Mouse (Mus musculus) liver, embryonic 11.5 days (tissue): ENCODE measurements around the gene Cpa1. TPM values are rescaled to one million over a fixed set of nuclear protein-coding genes. Genes with fewer than 3 reads are reported as not detected.

Experiments used
- ATAC-seq: fragments of 200-750 bp; cut with Nextera tagmentation; replicated peaks from 2 replicates; pipeline ENCODE4 v1.8.0; 2017; ENCODE audit warnings: moderate number of reproducible peaks, mild to moderate bottlenecking, moderate TSS enrichment, moderate library complexity; ENCODE audit not compliant: low FRiP score
- DNase-seq: peaks from one replicate; pipeline ENCODE4 v3.0.0-alpha.2; 2017; ENCODE audit warnings: low spot score
- H3K27ac ChIP-seq: fragments of 300-500 bp; sonication (generic); 2 replicates; pipeline ENCODE4 v1.5.1; 2014; ENCODE audit warnings: mild to moderate bottlenecking, low read depth, low read length, control low read depth
- H3K27me3 ChIP-seq: fragments of 300-500 bp; sonication (generic); replicated peaks from 2 replicates; pipeline ENCODE4 v1.6.1; 2014; ENCODE audit warnings: low read length, mixed read lengths; ENCODE audit not compliant: control insufficient read depth, insufficient read depth
- H3K36me3 ChIP-seq: fragments of 300-500 bp; sonication (generic); 2 replicates; pipeline ENCODE4 v1.6.1; 2014; ENCODE audit warnings: mild to moderate bottlenecking, low read length, moderate library complexity, mixed read lengths; ENCODE audit not compliant: control insufficient read depth, insufficient read depth
- H3K4me1 ChIP-seq: fragments of 300-500 bp; sonication (generic); replicated peaks from 2 replicates; pipeline ENCODE4 v1.6.1; 2014; ENCODE audit warnings: low read length, mixed read lengths; ENCODE audit not compliant: control insufficient read depth, insufficient read depth
- H3K4me2 ChIP-seq: fragments of 300-500 bp; sonication (generic); 2 replicates; pipeline ENCODE4 v1.6.1; 2014; ENCODE audit warnings: mild to moderate bottlenecking, control low read depth, moderate library complexity
- H3K4me3 ChIP-seq: fragments of 300-500 bp; sonication (generic); 2 replicates; pipeline ENCODE4 v1.5.1; 2014; ENCODE audit warnings: low read depth, low read length, control low read depth
- H3K9ac ChIP-seq: fragments of 300-500 bp; sonication (generic); 2 replicates; pipeline ENCODE4 v1.6.1; 2014; ENCODE audit warnings: low read depth, low read length, control low read depth
- H3K9me3 ChIP-seq: fragments of 300-500 bp; sonication (generic); 2 replicates; pipeline ENCODE4 v1.6.1; 2016; ENCODE audit warnings: low read length, inconsistent platforms, mixed read lengths; ENCODE audit not compliant: control insufficient read depth
- WGBS: fragments of 180-500 bp; shearing (Covaris S2); extraction: QIAGEN DNeasy Blood & Tissue Kit; methylation state at CpG from one replicate; pipeline ENCODE4 v1.1.7; 2014; 5-methylcytosine and 5-hydroxymethylcytosine counted together
- polyA plus RNA-seq: library from polyadenylated mRNA; unstranded; fragments of >200 nt; fragmentation: Nextera tagmentation; extraction: Ambion mirVana; gene quantifications from 2 replicates; pipeline ENCODE4 v1.2.1, GENCODE M21; 2014

Cpa1 gene
- polyA plus RNA-seq, 1 experiment from 2014 or later: 0.69 TPM

DNA sequence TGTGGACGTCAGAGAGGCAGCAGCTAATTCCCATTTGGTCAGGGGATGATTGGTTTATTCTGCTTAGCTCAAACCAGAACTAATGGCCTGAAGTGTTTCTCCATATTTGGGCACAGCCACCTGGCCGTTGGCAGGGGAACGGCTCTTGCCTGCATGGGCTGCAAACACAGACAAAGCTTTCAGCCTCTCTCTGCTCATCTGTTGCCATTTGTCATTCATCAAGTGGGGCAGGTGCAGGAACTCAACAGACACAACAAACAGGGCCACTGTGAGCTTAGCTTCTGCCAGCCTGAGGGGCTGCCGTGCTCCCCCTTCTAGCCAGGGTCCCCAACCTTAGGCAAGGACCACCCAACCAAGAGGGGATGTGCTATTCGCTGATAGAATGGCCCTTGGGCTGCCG is 10.9 kb upstream of the Cpa1 start:
- 70% methylated on average over 6 of the region's 6 CpGs for WGBS
- Histone ChIP-seq H3K9ac (no peak overlapping the region), H3K4me2 (no peak overlapping the region), H3K4me1 (no peaks in the 10 kb centered on the region), H3K27me3 (no peaks in the 10 kb centered on the region; the same call in none of the 2 replicates), H3K4me3 (no peak overlapping the region), H3K27ac (no peak overlapping the region), H3K9me3 (no peaks in the 10 kb centered on the region), H3K36me3 (no peaks in the 10 kb centered on the region)
- DNase-seq (no peak), ATAC-seq (no peak)

DNA sequence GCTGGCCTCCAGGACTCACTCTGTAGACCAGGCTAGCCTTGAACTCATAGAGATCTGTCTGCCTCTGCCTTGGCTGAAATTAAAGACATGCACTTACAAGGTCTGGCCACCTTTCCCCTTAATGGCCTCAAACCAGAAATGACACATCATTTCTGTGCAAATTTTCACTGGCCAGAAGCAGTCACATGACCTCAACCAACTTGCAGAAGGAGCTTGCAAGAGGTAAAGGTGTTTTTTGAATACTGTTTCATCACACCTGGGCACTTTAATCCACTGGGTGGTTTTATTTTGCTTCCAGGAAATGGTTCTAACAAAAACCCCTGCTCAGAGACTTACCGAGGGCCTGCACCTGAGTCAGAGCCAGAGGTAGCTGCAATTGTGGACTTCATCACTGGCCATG is 9.0 kb upstream of the Cpa1 start:
- no peak overlapping the region for H3K9ac ChIP-seq
- H3K36me3 ChIP-seq: no peaks in the 10 kb centered on the region
- H3K4me1 ChIP-seq: no peaks in the 10 kb centered on the region
- H3K27ac ChIP-seq: no peak overlapping the region
- H3K9me3 ChIP-seq: no peaks in the 10 kb centered on the region
- WGBS: 87% methylated on average over 1 of the region's 1 CpGs
- H3K27me3 ChIP-seq: no peaks in the 10 kb centered on the region; the same call in none of the 2 replicates
- H3K4me3 ChIP-seq: no peak overlapping the region
- no peak overlapping the region for H3K4me2 ChIP-seq
- ATAC-seq (no peak), DNase-seq (no peak)

DNA sequence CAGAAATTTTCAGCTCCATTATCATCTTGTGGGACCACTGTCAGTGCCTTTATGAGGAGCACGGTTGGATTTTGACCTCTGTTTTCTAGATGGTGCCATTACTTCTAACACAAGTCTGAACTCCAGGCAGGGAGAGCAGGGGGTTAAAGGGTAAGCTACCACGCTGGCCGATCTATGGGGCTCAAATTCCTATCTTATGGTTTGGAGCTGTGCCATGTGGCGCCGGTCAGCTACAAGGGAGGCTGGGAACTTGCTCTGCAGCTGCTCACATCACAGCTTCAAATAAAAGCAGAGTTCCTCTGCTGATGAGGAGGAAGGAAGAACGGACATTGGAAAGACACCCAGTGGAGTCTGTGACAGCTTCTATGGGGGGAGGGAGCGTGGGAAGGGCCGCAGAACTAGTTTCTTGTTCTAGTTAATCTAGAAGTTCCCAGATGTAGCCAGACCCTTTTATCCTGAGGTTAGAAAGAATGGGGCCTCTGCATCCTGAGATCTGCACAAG is 3.6 kb upstream of the Cpa1 start:
- H3K9ac ChIP-seq: no peak overlapping the region
- peaks cover 14% of the 10 kb centered on the region for H3K4me1 ChIP-seq
- DNase-seq: no peak
- ATAC-seq: no peak
- no peak overlapping the region for H3K4me3 ChIP-seq
- no peaks in the 10 kb centered on the region for H3K9me3 ChIP-seq
- H3K27ac ChIP-seq: no peak overlapping the region
- WGBS: 47% methylated on average over 8 of the region's 8 CpGs
- H3K27me3 ChIP-seq: no peaks in the 10 kb centered on the region
- no peaks in the 10 kb centered on the region for H3K36me3 ChIP-seq
- H3K4me2 ChIP-seq: no peak overlapping the region

DNA sequence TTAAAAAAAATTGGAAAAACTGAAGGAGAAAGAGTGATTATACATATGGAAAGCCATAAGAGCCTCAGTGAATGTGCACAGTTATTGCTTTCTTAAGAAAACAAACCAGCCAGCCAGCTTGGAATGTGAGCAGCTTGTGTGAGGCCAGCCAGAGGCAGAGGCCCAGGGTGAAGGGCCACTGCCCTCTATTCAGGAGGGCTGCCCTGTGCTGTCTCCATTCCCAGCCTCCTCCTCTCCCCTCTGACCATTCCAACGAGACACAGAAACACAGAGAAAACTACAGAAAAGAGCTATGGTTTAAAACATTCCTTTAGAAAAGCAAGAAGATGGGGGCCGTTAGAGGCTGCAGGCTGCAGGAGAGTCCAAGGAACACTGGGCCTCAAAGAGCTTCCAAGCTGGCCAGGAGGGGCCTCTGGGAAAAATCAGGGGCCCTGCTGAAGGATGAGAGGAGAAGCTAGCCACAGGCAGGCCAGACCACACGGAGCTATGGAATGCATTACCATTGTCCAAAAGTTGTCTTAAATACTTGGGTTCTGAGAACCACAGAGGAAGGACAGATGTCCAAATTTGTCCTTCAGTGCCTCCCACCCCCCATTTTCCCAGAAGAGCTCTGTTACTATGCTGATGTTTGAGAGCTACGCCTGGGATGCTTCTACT is 2.7 kb upstream of the Cpa1 start:
- Histone ChIP-seq H3K4me3 (no peak overlapping the region), H3K9me3 (no peaks in the 10 kb centered on the region), H3K36me3 (no peaks in the 10 kb centered on the region), H3K27ac (peak overlapping the region; percentile 35), H3K4me1 (peaks cover 14% of the 10 kb centered on the region), H3K9ac (no peak overlapping the region), H3K27me3 (no peaks in the 10 kb centered on the region), H3K4me2 (no peak overlapping the region)
- no peak for ATAC-seq
- DNase-seq: no peak
- 58% methylated on average over 4 of the region's 4 CpGs for WGBS

DNA sequence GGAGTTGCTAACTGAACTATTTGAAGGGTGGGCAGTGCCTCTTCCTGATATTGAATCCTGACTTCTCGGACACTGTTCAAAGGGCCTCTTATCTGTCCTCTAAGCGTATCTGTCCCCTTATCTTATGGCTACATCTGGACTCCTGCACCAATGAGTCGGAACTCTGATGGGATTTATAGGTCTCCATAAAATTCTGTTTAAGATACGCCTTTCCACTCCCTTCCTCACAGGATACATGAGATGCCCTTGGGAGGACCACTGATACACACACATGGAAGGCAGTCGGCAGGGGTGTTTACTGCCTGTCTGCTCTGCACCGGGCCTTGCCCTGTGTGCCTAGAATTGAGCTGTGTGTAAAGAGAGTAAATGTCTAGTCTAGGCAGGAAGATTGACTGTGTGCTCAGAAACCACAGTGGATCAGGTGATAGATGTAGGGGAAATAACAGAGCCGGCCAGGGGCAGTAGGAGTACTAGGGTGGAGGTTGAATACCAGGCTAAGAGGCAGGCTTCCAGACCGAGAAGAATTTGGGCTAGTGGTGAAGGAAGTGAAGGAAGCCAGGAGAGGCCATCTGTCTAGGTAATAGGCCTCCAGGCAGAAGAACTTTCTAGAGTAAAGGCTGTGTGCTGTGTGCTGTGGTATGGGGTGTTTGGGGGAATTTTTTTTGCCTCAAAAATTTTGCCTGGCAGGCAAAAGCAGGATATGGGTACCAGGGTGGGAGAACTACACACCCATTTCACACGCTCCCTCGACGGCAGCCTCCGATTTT is 4.9 kb downstream of the Cpa1 start:
- Histone ChIP-seq H3K4me1 (peaks cover 11% of the 10 kb centered on the region), H3K4me2 (no peak overlapping the region), H3K9ac (no peak overlapping the region), H3K9me3 (no peaks in the 10 kb centered on the region), H3K36me3 (no peaks in the 10 kb centered on the region), H3K4me3 (no peak overlapping the region), H3K27me3 (no peaks in the 10 kb centered on the region), H3K27ac (no peak overlapping the region)
- ATAC-seq (no peak), DNase-seq (no peak)
- WGBS: 52% methylated on average over 12 of the region's 12 CpGs

DNA sequence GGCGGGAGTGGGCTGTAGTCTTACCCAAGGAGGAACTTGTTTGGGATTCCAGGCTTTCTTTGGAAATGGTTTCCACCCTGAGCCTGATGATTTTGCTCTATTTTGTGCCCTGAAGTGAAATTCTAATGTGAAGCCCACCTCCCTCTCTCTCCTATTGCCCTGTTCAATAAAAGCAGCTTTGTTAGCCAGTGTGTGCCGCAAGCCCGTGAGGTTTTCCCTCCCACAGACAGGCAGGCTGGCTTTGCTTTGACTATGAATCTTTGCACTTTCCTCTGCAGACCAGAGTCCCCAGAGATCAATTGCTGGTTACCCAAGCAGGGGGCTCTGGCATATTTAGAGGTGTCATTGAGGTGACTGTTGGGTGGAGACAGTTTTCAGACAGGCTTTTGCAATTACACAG is 5.4 kb downstream of the Cpa1 start:
- WGBS: 78% methylated on average over 3 of the region's 3 CpGs
- H3K36me3 ChIP-seq: no peaks in the 10 kb centered on the region
- H3K9me3 ChIP-seq: no peaks in the 10 kb centered on the region
- H3K27me3 ChIP-seq: no peaks in the 10 kb centered on the region
- H3K4me1 ChIP-seq: peaks cover 7% of the 10 kb centered on the region
- H3K27ac ChIP-seq: no peak overlapping the region
- no peak overlapping the region for H3K4me2 ChIP-seq
- no peak overlapping the region for H3K4me3 ChIP-seq
- ATAC-seq: no peak
- H3K9ac ChIP-seq: no peak overlapping the region
- DNase-seq: no peak

DNA sequence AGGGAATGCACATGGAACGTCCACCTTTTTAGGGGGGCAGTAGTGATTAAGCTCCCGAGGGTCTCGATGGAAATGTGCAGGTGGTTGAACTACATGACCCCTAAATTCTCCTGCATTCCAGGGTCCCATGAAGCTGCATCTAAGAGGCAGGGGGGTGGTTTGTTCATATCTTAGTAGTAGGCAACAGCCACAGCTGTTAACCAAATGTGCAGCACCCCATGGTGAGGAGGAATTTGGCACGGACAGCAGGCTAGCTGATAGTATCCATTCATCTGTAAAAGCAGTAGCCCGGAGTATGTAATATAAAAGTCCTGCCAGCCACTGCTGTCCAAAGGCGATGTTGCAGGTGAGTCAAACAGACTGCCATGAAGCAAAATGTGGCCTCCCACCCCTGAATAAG is 6.4 kb downstream of the Cpa1 start:
- Histone ChIP-seq H3K27ac (no peak overlapping the region), H3K9ac (no peak overlapping the region), H3K4me3 (no peak overlapping the region), H3K4me1 (peaks cover 7% of the 10 kb centered on the region), H3K36me3 (no peaks in the 10 kb centered on the region), H3K4me2 (no peak overlapping the region), H3K9me3 (no peaks in the 10 kb centered on the region), H3K27me3 (no peaks in the 10 kb centered on the region)
- no peak for ATAC-seq
- 75% methylated on average over 6 of the region's 6 CpGs for WGBS
- no peak for DNase-seq

DNA sequence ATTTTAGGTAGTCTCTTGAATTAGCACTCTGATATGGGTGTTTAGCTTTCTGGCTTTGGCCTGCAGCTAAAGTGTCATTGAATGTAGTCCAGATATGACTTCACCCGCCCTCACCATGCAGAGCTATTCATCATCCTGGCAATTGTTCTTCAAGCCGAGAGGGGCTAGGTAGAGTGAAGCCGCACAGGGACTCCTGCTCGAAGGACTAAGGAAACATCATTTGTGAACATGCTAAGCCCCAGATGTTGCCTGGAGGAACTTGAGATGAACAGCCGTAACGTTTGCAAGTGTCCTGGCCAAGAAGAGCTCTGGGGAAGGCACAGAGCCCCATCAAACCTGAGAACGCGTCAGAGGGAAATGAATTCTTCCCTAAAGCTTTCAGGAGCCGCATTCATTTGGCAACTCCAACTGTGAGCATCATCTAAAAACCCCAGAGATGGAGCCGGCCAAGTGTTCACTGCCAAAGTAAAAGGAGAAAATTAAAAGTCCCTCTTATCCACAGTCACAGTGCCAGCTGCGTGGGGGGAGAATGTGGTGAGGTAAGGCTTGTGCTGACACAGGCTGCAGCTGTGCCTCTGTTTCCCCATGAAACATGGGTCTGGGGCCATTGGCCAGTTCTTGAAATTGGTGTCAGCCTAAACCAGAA is 10.8 kb downstream of the Cpa1 start:
- H3K27ac ChIP-seq: no peak overlapping the region
- H3K9ac ChIP-seq: no peak overlapping the region
- H3K27me3 ChIP-seq: no peaks in the 10 kb centered on the region
- DNase-seq (no peak), ATAC-seq (no peak)
- WGBS: 84% methylated on average over 11 of the region's 11 CpGs
- H3K4me2 ChIP-seq: no peak overlapping the region
- no peaks in the 10 kb centered on the region for H3K4me1 ChIP-seq
- no peak overlapping the region for H3K4me3 ChIP-seq
- H3K9me3 ChIP-seq: no peaks in the 10 kb centered on the region
- H3K36me3 ChIP-seq: no peaks in the 10 kb centered on the region
